Mouse (Mus musculus) lung, postnatal 0 days (tissue): ENCODE results near the gene Lysmd4. TPM values are rescaled to one million over a fixed set of nuclear protein-coding genes. Genes with fewer than 3 reads are reported as not detected.
A peak's percentile ranks its signal among the peaks of the same experiment; 100 is the strongest.
"Not testable (repeated sequence)": the region's sequence is repeated elsewhere in the genome, so short reads cannot be mapped to it uniquely, and the experiment has no call there.

Experiments used
- ATAC-seq: fragments of 200-750 bp; cut with Nextera tagmentation; 2 replicates; pipeline ENCODE4 v1.8.0; 2017; ENCODE audit warnings: moderate library complexity
- DNase-seq: peaks from one replicate; pipeline ENCODE4 v3.0.0-alpha.2; 2016; ENCODE audit warnings: low spot score
- H3K27ac ChIP-seq: fragments of 300-500 bp; sonication (generic); 2 replicates; pipeline ENCODE4 v1.5.1; 2014; ENCODE audit warnings: antibody characterized with exemption, mild to moderate bottlenecking, low read length, mixed read lengths
- H3K27me3 ChIP-seq: fragments of 300-500 bp; sonication (generic); replicated peaks from 2 replicates; pipeline ENCODE4 v1.6.1; 2014; ENCODE audit warnings: low read length, mixed read lengths; ENCODE audit not compliant: insufficient read depth
- H3K36me3 ChIP-seq: fragments of 300-500 bp; sonication (generic); 2 replicates; pipeline ENCODE4 v1.6.1; 2014; ENCODE audit warnings: low read length, mixed read lengths; ENCODE audit not compliant: insufficient read depth
- H3K4me1 ChIP-seq: fragments of 300-500 bp; sonication (generic); 2 replicates; pipeline ENCODE4 v1.6.1; 2014; ENCODE audit warnings: antibody characterized with exemption, low read depth, low read length, mixed read lengths; ENCODE audit not compliant: insufficient read depth
- H3K4me2 ChIP-seq: fragments of 300-500 bp; sonication (generic); replicated peaks from 2 replicates; pipeline ENCODE4 v1.6.1; 2014; ENCODE audit warnings: low read depth, mild to moderate bottlenecking, low read length, moderate library complexity, mixed read lengths
- H3K4me3 ChIP-seq: fragments of 300-500 bp; sonication (generic); 2 replicates; pipeline ENCODE4 v1.5.1; 2014; ENCODE audit warnings: low read depth, low read length
- H3K9ac ChIP-seq: fragments of 300-500 bp; sonication (generic); replicated peaks from 2 replicates; pipeline ENCODE4 v1.6.1; 2014; ENCODE audit warnings: low read depth, mild to moderate bottlenecking
- H3K9me3 ChIP-seq: fragments of 300-500 bp; sonication (generic); 2 replicates; pipeline ENCODE4 v1.6.1; 2016; ENCODE audit warnings: low read length, mixed read lengths
- CTCF ChIP-seq: IDR thresholded peaks from 2 replicates; pipeline ENCODE4 v1.5.1; 2016; ENCODE audit warnings: antibody characterized with exemption, mild to moderate bottlenecking
- EP300 ChIP-seq: IDR thresholded peaks from 2 replicates; pipeline ENCODE4 v1.6.1; 2016; ENCODE audit warnings: antibody characterized with exemption, mild to moderate bottlenecking, control low read depth
- WGBS: fragments of 180-500 bp; shearing (Covaris S2); extraction: QIAGEN DNeasy Blood & Tissue Kit; methylation state at CpG from one replicate; pipeline ENCODE4 v1.1.7; 2014; 5-methylcytosine and 5-hydroxymethylcytosine counted together
- polyA plus RNA-seq: library from polyadenylated mRNA; unstranded; fragments of >200 nt; fragmentation: Nextera tagmentation; extraction: Ambion mirVana; gene quantifications from 2 replicates; pipeline ENCODE4 v1.2.1, GENCODE M21; 2015

Lysmd4 gene
- polyA plus RNA-seq, 1 experiment from 2014 or later: 10.8 TPM

DNA sequence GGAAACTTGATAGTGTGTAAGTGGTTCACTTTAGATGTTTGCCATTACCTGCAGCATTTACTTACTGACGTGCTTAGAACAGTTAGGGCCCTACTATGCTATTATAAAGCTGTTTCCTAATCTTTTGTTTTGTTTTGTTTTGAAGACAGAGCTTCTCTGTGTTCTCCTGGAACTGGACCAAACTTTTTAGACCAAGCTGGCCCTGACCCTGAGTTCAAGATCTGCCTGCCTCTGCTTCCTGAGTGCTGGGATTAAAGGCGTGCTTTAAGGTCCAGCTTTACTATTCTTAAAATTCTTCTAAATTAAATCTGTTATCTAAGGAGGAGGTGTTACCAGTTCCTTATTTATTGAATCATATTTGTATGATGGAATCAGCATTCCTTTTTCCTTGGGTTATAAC, 23.7 kb downstream of the Lysmd4 start:
- H3K4me1 ChIP-seq: no peaks in the 10 kb centered on the region
- no peak overlapping the region for H3K27ac ChIP-seq
- H3K9ac ChIP-seq: no peak overlapping the region
- no peaks in the 10 kb centered on the region for H3K9me3 ChIP-seq
- no peak for DNase-seq
- no peak overlapping the region for H3K4me2 ChIP-seq
- H3K4me3 ChIP-seq: no peak overlapping the region
- TF ChIP-seq EP300 (no peak), CTCF (no peak)
- no peaks in the 10 kb centered on the region for H3K27me3 ChIP-seq
- no peak for ATAC-seq
- 55% methylated on average over 2 of the region's 2 CpGs for WGBS
- 0 out of 2 replicates have a peak, but pooled peaks cover 8% of the 10 kb centered on the region for H3K36me3 ChIP-seq

DNA sequence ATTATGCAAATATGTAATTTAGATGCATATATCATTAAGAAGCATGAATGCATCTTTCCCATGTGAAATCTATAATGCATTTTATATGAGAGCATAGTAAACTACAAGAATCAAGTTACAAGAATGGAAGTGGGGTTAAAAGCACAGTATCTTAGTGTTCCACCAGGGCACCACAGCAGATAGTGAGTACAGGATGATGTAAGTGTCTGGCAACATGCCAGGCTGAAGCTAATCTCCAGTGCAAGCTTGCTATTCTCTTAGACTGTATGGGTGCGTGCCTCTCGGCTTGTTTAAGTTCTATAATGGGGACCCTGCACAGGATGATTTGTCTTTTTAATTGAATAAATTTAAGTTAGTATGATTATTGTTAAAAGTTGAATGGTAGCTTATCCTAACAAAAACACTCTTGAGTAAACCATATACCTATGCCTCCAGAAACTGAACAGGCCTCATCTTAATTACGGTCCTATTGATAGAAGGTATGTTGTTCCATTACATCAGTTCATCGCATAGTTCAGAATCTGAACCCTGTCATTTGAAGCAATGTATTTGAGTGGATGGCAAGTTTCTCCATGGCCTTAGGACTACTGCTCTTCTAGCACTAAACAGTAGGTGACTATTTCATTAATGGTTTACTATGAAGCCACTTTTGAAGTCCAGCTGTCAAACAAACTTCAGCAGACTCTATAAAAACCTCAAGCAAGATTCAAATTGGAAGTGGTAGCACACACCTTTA, 37.7 kb downstream of the Lysmd4 start:
- Histone ChIP-seq H3K4me2 (no peak overlapping the region), H3K9ac (no peak overlapping the region), H3K9me3 (no peaks in the 10 kb centered on the region), H3K27me3 (no peaks in the 10 kb centered on the region), H3K4me1 (no peaks in the 10 kb centered on the region), H3K27ac (no peak overlapping the region), H3K36me3 (peaks cover 3% of the 10 kb centered on the region; the same call in 1 of the 2 replicates), H3K4me3 (no peak overlapping the region)
- peak; percentile 83 for DNase-seq
- TF ChIP-seq EP300: peak; percentile 21; the same call in 1 of the 2 replicates
- peak; percentile 66 for TF ChIP-seq CTCF
- WGBS: 59% methylated on average over 4 of the region's 4 CpGs
- ATAC-seq: peak; percentile 77

GRCm38 (mm10) chr7:67270447-67270846, 48.1 kb downstream of the Lysmd4 start:
- 48% methylated on average over 4 of the region's 4 CpGs for WGBS
- not testable (repeated sequence) for ATAC-seq, H3K36me3 ChIP-seq, H3K9me3 ChIP-seq, H3K27ac ChIP-seq, H3K9ac ChIP-seq, H3K27me3 ChIP-seq, DNase-seq, H3K4me1 ChIP-seq, H3K4me2 ChIP-seq, H3K4me3 ChIP-seq

GRCm38 (mm10) chr7:67283581-67283980, 61.2 kb downstream of the Lysmd4 start:
- Histone ChIP-seq H3K27ac (no peak overlapping the region), H3K9me3 (no peaks in the 10 kb centered on the region), H3K4me1 (no peaks in the 10 kb centered on the region), H3K4me2 (no peak overlapping the region), H3K27me3 (no peaks in the 10 kb centered on the region), H3K9ac (no peak overlapping the region), H3K36me3 (peaks cover 4% of the 10 kb centered on the region), H3K4me3 (no peak overlapping the region)
- whole genome bisulfite sequencing: 87% methylated on average over 6 of the region's 6 CpGs
- DNase-seq (no peak), ATAC-seq (no peak)
- no peak for TF ChIP-seq CTCF
- TF ChIP-seq EP300: no peak

DNA sequence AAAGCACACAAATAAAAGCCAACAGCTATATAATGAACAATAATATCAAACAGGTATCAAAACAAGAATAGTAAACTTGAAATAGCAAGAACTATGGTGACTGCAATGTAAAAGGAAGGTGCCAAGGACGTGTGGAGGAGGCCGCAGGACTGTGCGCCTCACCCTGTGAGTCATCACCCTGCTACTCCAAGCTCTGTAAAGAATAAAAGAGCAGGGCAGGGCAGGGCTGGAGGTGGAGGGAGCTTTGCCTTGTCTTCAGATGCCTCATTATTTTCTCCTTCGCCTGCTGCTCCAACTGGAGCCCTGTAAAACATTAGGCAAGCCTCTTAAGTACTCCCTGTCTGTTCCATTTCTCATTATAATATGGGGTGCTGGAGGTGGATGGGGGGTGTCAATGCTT, 65.1 kb downstream of the Lysmd4 start:
- no peak overlapping the region for H3K9ac ChIP-seq
- H3K4me2 ChIP-seq: no peak overlapping the region
- no peaks in the 10 kb centered on the region for H3K9me3 ChIP-seq
- ATAC-seq (peak; percentile 81), DNase-seq (peak; percentile 59)
- H3K4me1 ChIP-seq: no peaks in the 10 kb centered on the region
- no peak overlapping the region for H3K27ac ChIP-seq
- H3K36me3 ChIP-seq: no peaks in the 10 kb centered on the region
- TF ChIP-seq EP300: no peak
- TF ChIP-seq CTCF: no peak
- WGBS: 68% methylated on average over 4 of the region's 4 CpGs
- H3K27me3 ChIP-seq: no peaks in the 10 kb centered on the region
- no peak overlapping the region for H3K4me3 ChIP-seq

- 74% methylated on average over 1 of the region's 1 CpGs for WGBS
Measured at GRCm38 (mm10) chr7:67291356-67291755, 69.0 kb downstream of the Lysmd4 start.

More at GRCm38 (mm10) chr7:67291356-67291755, 69.0 kb downstream of the Lysmd4 start:
- ATAC-seq: no peak
- TF ChIP-seq CTCF (no peak), EP300 (no peak)
- no peaks in the 10 kb centered on the region for H3K27me3 ChIP-seq
- no peak overlapping the region for H3K4me2 ChIP-seq
- no peak overlapping the region for H3K4me3 ChIP-seq
- no peaks in the 10 kb centered on the region for H3K9me3 ChIP-seq
- H3K27ac ChIP-seq: no peak overlapping the region
- no peaks in the 10 kb centered on the region for H3K4me1 ChIP-seq
- no peak overlapping the region for H3K9ac ChIP-seq
- H3K36me3 ChIP-seq: 0 out of 2 replicates have a peak, but pooled peaks cover 4% of the 10 kb centered on the region
- no peak for DNase-seq
